Mouse (Mus musculus) kidney, adult 2 months (tissue): ENCODE results near the gene Hip1.

Experiments
- CTCF ChIP-seq: fragments of 200-500 bp; conservative IDR thresholded peaks from 2 replicates; pipeline ENCODE4 v1.5.1; 2011; ENCODE audit warnings: low read depth, mild to moderate bottlenecking, control low read depth, low read length, moderate library complexity, mixed read lengths; ENCODE audit not compliant: insufficient read depth, insufficient read length
- POLR2A ChIP-seq: fragments of 200-500 bp; IDR thresholded peaks from one replicate; pipeline ENCODE4 v1.6.1; 2011; ENCODE audit warnings: low read depth, low read length, control low read depth

- no peak for TF ChIP-seq CTCF
- TF ChIP-seq POLR2A = no peak
Measured at GRCm38 (mm10) chr5:135507561-135508273, 37.2 kb downstream of the Hip1 start.
